Mouse (Mus musculus) cerebellum, adult 18-20 months (tissue): Measurements from ENCODE around the gene 4930415O20Rik.
A peak's percentile ranks its signal among the peaks of the same experiment; 100 is the strongest.

Source experiments
- DNase-seq, 2 experiments: peaks; one replicate each; pipeline ENCODE4 v3.0.0; 2021

The 4930415O20Rik gene

DNA sequence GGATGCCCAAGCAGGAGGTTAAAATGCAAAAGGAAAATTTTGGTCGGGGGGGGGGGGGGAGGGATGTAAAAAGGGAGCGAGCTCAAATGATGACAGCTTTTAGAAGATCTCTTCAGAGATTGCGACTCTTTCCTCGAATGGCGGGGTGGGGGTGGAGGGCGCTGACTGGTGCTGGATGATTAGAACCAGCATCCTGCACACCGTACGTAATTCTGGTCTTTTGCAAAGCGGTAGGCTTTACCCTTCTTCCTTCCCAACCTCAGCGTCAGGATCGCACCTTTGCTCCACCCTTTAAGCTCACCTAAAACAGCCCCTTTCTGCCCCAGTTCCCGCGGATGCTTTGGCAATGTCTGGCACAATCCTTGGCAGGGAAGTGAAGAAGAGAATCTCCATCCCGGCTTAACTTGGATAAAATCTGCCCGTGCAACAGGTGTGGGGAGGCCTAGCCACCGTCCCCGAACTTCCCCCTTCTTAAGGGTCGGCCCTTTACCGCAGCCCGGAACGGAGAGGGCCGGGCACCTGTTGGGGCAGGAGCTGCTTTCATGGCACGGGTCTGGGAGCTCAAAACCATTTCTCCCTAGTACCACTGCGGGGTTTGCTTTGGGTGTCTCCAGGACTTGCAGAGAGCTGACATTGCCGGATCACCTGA, 63.1 kb downstream of the 4930415O20Rik start:
- DNase-seq = peak; percentile 29 to 46

- peak; percentile 81 to 86 for DNase-seq
These were observed 63.8 kb downstream of the 4930415O20Rik start for GRCm38 (mm10) chr15:98634541-98635081.

DNA sequence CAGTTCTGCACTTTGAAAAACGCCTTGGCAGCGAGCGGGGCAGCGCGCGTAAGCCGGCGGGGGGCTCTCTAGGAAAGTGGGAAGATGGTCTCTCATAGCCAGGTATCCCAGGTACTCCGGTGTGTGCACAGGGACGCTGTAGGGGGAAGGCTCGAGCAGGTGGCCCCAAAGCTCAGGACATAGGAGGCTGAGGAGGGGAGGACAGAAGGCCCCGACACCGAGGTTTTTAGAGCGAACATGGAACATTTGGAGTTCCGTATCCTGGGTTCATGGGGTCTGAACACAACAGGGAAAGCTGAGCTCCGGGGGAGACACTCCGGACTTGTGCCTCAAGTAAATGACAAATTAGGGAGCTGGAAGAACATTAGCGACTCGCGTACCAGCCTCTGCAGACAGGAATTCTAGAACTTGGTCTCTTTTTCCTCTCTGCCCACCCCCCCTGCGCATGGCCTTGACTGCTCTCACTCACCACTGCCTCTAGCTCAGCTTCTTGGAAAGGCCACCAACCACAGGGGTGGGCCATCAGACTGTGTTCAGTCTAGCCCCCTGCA, 64.6 kb downstream of the 4930415O20Rik start:
- peak; percentile 28 to 40 for DNase-seq

GRCm38 (mm10) chr15:98636517-98636916, 65.7 kb downstream of the 4930415O20Rik start:
- no peak for DNase-seq

- no peak for DNase-seq
These were observed 66.4 kb downstream of the 4930415O20Rik start for GRCm38 (mm10) chr15:98637155-98637554.
